Mouse (Mus musculus): ENCODE data around the gene Gm6040. TPM values are rescaled to one million over a fixed set of nuclear protein-coding genes. Genes with fewer than 3 reads are reported as not detected.

Gm6040 gene
- total RNA-seq (2021) = not detected
- long read RNA-seq, experiment 1 = 0 reads
- long read RNA-seq, experiment 2 = 0 reads

GRCm38 (mm10) chr8:20921971-20922370 lies at the start of gene Gm6040:
TSS of gene Gm6040 (minus strand) at chr8:20922071.
- DNase-seq = no peak

GRCm38 (mm10) chr8:20964531-20964930 lies 42.7 kb upstream of the Gm6040 start:
- no peak for DNase-seq

GRCm38 (mm10) chr8:20944610-20945009 lies 22.7 kb upstream of the Gm6040 start, which contains the start of gene AY761185:
TSS of gene AY761185 (minus strand) at chr8:20944710.
- DNase-seq = no peak

GRCm38 (mm10) chr8:20912288-20912687 lies 9.6 kb downstream of the Gm6040 start:
- no peak for DNase-seq

GRCm38 (mm10) chr8:20908256-20908655 lies 13.6 kb downstream of the Gm6040 start:
- no peak for DNase-seq

GRCm38 (mm10) chr8:20907119-20907518 lies 14.8 kb downstream of the Gm6040 start:
- DNase-seq = no peak

GRCm38 (mm10) chr8:20902527-20902926 lies 19.3 kb downstream of the Gm6040 start, which contains the start of gene Gm15056:
TSS of gene Gm15056 (minus strand) at chr8:20902627.
- DNase-seq = no peak

GRCm38 (mm10) chr8:20892369-20892768 lies 29.5 kb downstream of the Gm6040 start, which contains the start of gene Defb33:
TSS of gene Defb33 (plus strand) at chr8:20892669.
- DNase-seq = no peak

- DNase-seq = no peak
Observed at GRCm38 (mm10) chr8:20874608-20875007, 47.3 kb downstream of the Gm6040 start.

Other genes starting within 250 kb of the Gm6040 start
- not detected for gene Defb33, start 29.4 kb downstream of the Gm6040 start, total RNA-seq (2021)
- not detected for gene Gm15056, start 19.4 kb downstream of the Gm6040 start, total RNA-seq (2021)
- gene AY761185, start 22.6 kb upstream of the Gm6040 start, total RNA-seq (2021) = not detected
- gene Defa21, start 103.5 kb upstream of the Gm6040 start, total RNA-seq (2021) = not detected
- not detected for gene Defa23, start 133.0 kb upstream of the Gm6040 start, total RNA-seq (2021)
- gene Defa35, start 143.0 kb upstream of the Gm6040 start, total RNA-seq (2021) = not detected
- gene Defa25, start 162.4 kb upstream of the Gm6040 start, total RNA-seq (2021) = not detected
- not detected for gene Gm14851, start 174.0 kb upstream of the Gm6040 start, total RNA-seq (2021)
- not detected for gene Defa30, start 212.6 kb upstream of the Gm6040 start, total RNA-seq (2021)
- not detected for gene Defa22, start 240.2 kb upstream of the Gm6040 start, total RNA-seq (2021)

Data from heart, adult 18-20 months (tissue).